23 mouse cellular contexts compared by ENCODE assay signal in the genomic region with DNA sequence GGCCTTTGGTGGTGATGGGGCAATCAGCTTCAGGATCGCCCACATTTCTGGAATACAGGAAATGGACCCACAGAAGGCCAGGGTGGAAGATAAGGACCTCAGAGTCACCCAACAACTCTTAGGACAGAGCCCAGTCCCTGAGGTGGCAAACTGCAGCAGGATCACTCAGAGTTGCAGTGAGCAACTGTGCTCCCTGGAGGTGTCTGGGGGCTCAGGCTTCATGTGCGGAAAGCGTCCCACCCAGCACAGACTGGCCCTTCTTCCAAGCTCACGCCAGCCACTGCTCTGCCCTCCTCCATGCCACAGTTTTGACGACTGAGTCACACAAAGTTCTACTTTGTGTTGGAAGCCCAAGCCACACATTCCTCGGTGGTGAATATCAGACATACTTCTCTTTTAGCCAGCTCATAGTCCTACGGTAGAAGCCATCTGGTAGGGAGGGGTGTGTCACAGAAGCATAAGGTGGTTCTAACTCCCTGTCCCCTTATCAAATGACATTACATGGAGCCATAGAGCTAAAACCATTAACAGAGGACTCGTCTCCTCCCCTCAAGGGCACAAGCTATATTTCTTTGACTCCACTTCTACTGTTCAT. TPM values are rescaled to one million over a fixed set of nuclear protein-coding genes. Genes with fewer than 3 reads are reported as not detected.
A peak's percentile ranks its signal among the peaks of the same experiment; 100 is the strongest.
DNase-seq lines count a peak whose midpoint lies in the region; ATAC-seq and TF ChIP-seq lines count a peak whose summit lies in the region.
"Had no signal": no experiment of that assay in that cellular context is flagged by ENCODE, and none has a peak within 500 bp of the region (broad histone marks: within the 10 kb centered on the region; RNA-seq: fewer than 3 reads in every experiment).

No protein-coding gene starts in this region.

- peaks cover 18 to 50% of the 10 kb centered on the region in 2 experiments for H3K4me1 ChIP-seq in heart, embryonic 14.5 days (ENCODE audit: control insufficient read depth in 2 of 2, insufficient read depth in 2 of 2, low read length in 2 of 2)
- peaks cover 9 to 20% of the 10 kb centered on the region in 2 experiments for H3K4me1 ChIP-seq in MEL (ENCODE audit: control insufficient read depth in 1 of 2, insufficient read depth in 2 of 2, low read length in 2 of 2)
- H3K4me1 ChIP-seq in hindbrain, embryonic 14.5 days (replicated peaks; ENCODE audit: control insufficient read depth, insufficient read depth, low read length): no peaks in the 10 kb centered on the region

- WGBS in heart, embryonic 14.5 days: 56% methylated on average over 8 of the region's 8 CpGs
- 87% methylated on average over 8 of the region's 8 CpGs for WGBS in hindbrain, embryonic 14.5 days

- H3K4me2 ChIP-seq in heart, embryonic 14.5 days (ENCODE audit: low read length): no peak overlapping the region
- H3K4me2 ChIP-seq in hindbrain, embryonic 14.5 days (replicated peaks): no peak overlapping the region
- H3K4me2 ChIP-seq: embryonic facial prominence, embryonic 13.5 days; hindbrain, embryonic 15.5 days; limb, embryonic 15.5 days; lung, embryonic 15.5 days; midbrain, embryonic 11.5 days had no signal

- no peak for TF ChIP-seq POLR2A in MEL (IDR thresholded peaks at IDR 0.05; ENCODE audit: control insufficient read depth in 1 of 2, insufficient read depth in 1 of 2, low read depth in 1 of 2, low read length in 2 of 2, poor library complexity in 1 of 2)

- no peak overlapping the region for H3K9ac ChIP-seq in heart, embryonic 14.5 days (ENCODE audit: low read length)
- H3K9ac ChIP-seq in MEL (ENCODE audit: control insufficient read depth, low read depth, low read length, poor library complexity, severe bottlenecking): no peak overlapping the region
- H3K9ac ChIP-seq in hindbrain, embryonic 14.5 days: no peak overlapping the region
- H3K9ac ChIP-seq: embryonic facial prominence, embryonic 13.5 days; hindbrain, embryonic 15.5 days; limb, embryonic 15.5 days; liver, embryonic 14.5 days; lung, embryonic 15.5 days had no signal

- no peaks in the 10 kb centered on the region for H3K79me2 ChIP-seq in MEL (ENCODE audit: control insufficient read depth, insufficient read depth, low read length, poor library complexity)

- peaks cover 21% of the 10 kb centered on the region; the same call in 1 of the 2 replicates for H3K36me3 ChIP-seq in heart, embryonic 14.5 days (ENCODE audit: control insufficient read depth, insufficient read depth, low read length)
- H3K36me3 ChIP-seq in MEL (ENCODE audit: control insufficient read depth in 1 of 2, insufficient read depth in 2 of 2, low read length in 2 of 2): peaks cover 0 to 14% of the 10 kb centered on the region in 2 experiments; a peak in 2 of 4 replicates
- no peaks in the 10 kb centered on the region for H3K36me3 ChIP-seq in hindbrain, embryonic 14.5 days (replicated peaks; ENCODE audit: control insufficient read depth, insufficient read depth)
- H3K36me3 ChIP-seq: hindbrain, embryonic 15.5 days had no signal

- no peak for DNase-seq in heart, adult 11 months
- peak; percentile 91 for DNase-seq in 3T3-L1 (ENCODE audit: low read depth, low spot score)
- peak; percentile 64 for DNase-seq in MEL (ENCODE audit: low read depth, low spot score)
- no peak for DNase-seq in hindbrain, embryonic 14.5 days (ENCODE audit: low spot score)
- no peak for DNase-seq in adrenal gland, postnatal 14 days
- DNase-seq: adrenal gland, adult 8-10 months; cerebellum, adult 2 months; gastrocnemius, postnatal 10 days; heart, postnatal 14 days; kidney, adult 9 months; thymus, adult 2 months; thymus, postnatal 4 days had no signal

- no peak overlapping the region for H3K4me3 ChIP-seq in heart, embryonic 14.5 days (ENCODE audit: control insufficient read depth in 1 of 2, insufficient read depth in 1 of 2, low read depth in 1 of 2, low read length in 2 of 2)
- no peak overlapping the region for H3K4me3 ChIP-seq in MEL (ENCODE audit: control insufficient read depth in 1 of 2, insufficient read depth in 1 of 2, low read depth in 2 of 2, low read length in 2 of 2)
- no peak overlapping the region for H3K4me3 ChIP-seq in hindbrain, embryonic 14.5 days (replicated peaks; ENCODE audit: low read length)
- H3K4me3 ChIP-seq: embryonic facial prominence, embryonic 13.5 days; hindbrain, embryonic 15.5 days; limb, embryonic 15.5 days; lung, embryonic 15.5 days had no signal

- no peak for ATAC-seq in heart, embryonic 14.5 days (ENCODE audit: insufficient number of reproducible peaks, insufficient read depth, low FRiP score, low read depth)
- peak; percentile 24; the same call in 1 of the 2 replicates for ATAC-seq in megakaryocyte progenitor cell, adult 5-6 weeks (replicated peaks; ENCODE audit: poor library complexity)
- no peak for ATAC-seq in hindbrain, embryonic 14.5 days (ENCODE audit: low FRiP score)
- ATAC-seq: activated CD4-positive, CD25-positive, alpha-beta regulatory T cell, adult 4 months; forebrain, embryonic 14.5 days had no signal

- no peak for TF ChIP-seq CTCF in MEL (IDR thresholded peaks at IDR 0.05 in 2 of 3, conservative IDR thresholded peaks at IDR 0.05 in 1 of 3; ENCODE audit: control insufficient read depth in 1 of 3, insufficient read depth in 1 of 3, low read depth in 2 of 3, low read length in 3 of 3, poor library complexity in 1 of 3, severe bottlenecking in 1 of 3)

- H3K9me3 ChIP-seq in heart, embryonic 14.5 days (ENCODE audit: control insufficient read depth, low read length): 0 out of 2 replicates have a peak, but pooled peaks cover 2% of the 10 kb centered on the region
- H3K9me3 ChIP-seq in MEL (replicated peaks; ENCODE audit: insufficient read depth, low read length): no peaks in the 10 kb centered on the region
- no peaks in the 10 kb centered on the region for H3K9me3 ChIP-seq in hindbrain, embryonic 14.5 days (ENCODE audit: control insufficient read depth, low read length)
- H3K9me3 ChIP-seq: embryonic facial prominence, embryonic 13.5 days; hindbrain, embryonic 15.5 days; limb, embryonic 15.5 days; lung, embryonic 15.5 days had no signal

- peak overlapping the region; percentile 61 to 66 for H3K27ac ChIP-seq in heart, embryonic 14.5 days (replicated peaks in 1 of 2; ENCODE audit: control insufficient read depth in 1 of 2, insufficient read depth in 1 of 2, low read depth in 2 of 2, low read length in 2 of 2)
- no peak overlapping the region for H3K27ac ChIP-seq in MEL (ENCODE audit: control insufficient read depth, low read depth, low read length)
- no peak overlapping the region for H3K27ac ChIP-seq in hindbrain, embryonic 14.5 days
- H3K27ac ChIP-seq: embryonic facial prominence, embryonic 13.5 days; hindbrain, embryonic 15.5 days; liver, embryonic 14.5 days; lung, embryonic 15.5 days; stomach, postnatal 0 days had no signal

- TF ChIP-seq EP300 in MEL (IDR thresholded peaks at IDR 0.05; ENCODE audit: low read depth in 1 of 2, low read length in 2 of 2): no peak

- no peak for TF ChIP-seq RAD21 in MEL (IDR thresholded peaks at IDR 0.05; ENCODE audit: low read depth, low read length)

- no peaks in the 10 kb centered on the region for H3K27me3 ChIP-seq in heart, embryonic 14.5 days (ENCODE audit: control insufficient read depth, insufficient read depth, low read length)
- H3K27me3 ChIP-seq in MEL (ENCODE audit: control insufficient read depth in 1 of 2, insufficient read depth in 2 of 2, low read length in 2 of 2): no peaks in the 10 kb centered on the region
- H3K27me3 ChIP-seq in hindbrain, embryonic 14.5 days (ENCODE audit: control insufficient read depth, insufficient read depth, low read length): no peaks in the 10 kb centered on the region
- H3K27me3 ChIP-seq: embryonic facial prominence, embryonic 13.5 days; hindbrain, embryonic 15.5 days; limb, embryonic 15.5 days; lung, embryonic 15.5 days had no signal

TF ChIP-seq in MEL, 35 proteins besides CTCF, POLR2A, EP300 and RAD21:
- TF ChIP-seq USF1 (IDR thresholded peaks at IDR 0.05; ENCODE audit: low read depth, low read length): no peak
TF ChIP-seq in MEL: peak in this region for 0.

RNA-seq across cellular contexts. Expression of gene Elk3, which starts 23.3 kb away (rescaled TPM):
- 42.8 and 46.5 TPM in 2 replicates for polyA plus RNA-seq in heart, embryonic 14.5 days (2014; fragmentation: Nextera tagmentation; extraction: Ambion mirVana)
- total RNA-seq in MEL (2012; rRNA removed): 0.65 and 1.0 TPM in 2 replicates
- polyA plus RNA-seq in MEL (2012; ENCODE audit: insufficient read depth in 1 of 2, insufficient read length in 2 of 2, low read depth in 1 of 2, low replicate concordance in 2 of 2, missing spikeins in 1 of 2): 1 to 10 TPM in 1 of 2 experiments, not detected in 1; 6.3 TPM
- 27.0 and 28.4 TPM in 2 replicates for total RNA-seq in megakaryocyte progenitor cell, adult 5-6 weeks (2015)
- total RNA-seq in megakaryocyte progenitor cell, adult 5-6 weeks (2017): 15.9 and 17.6 TPM in 2 replicates
- polyA plus RNA-seq in hindbrain, embryonic 14.5 days (2014; fragmentation: Nextera tagmentation; extraction: Ambion mirVana): 7.9 and 11.3 TPM in 2 replicates
- 50.4 and 58.0 TPM in 2 replicates for total RNA-seq in adrenal gland, postnatal 14 days (2021)

Comparison
In these comparisons a context has a peak if more than half of its experiments do, and no peak if none do; other contexts are left out.
1. H3K27ac ChIP-seq: peak in heart, embryonic 14.5 days (2 of 2); none in MEL (single experiment) and hindbrain, embryonic 14.5 days (single experiment).
2. DNase-seq: peak in 3T3-L1 (single experiment) and MEL (single experiment); none in heart, adult 11 months (single experiment), hindbrain, embryonic 14.5 days (single experiment) and adrenal gland, postnatal 14 days (single experiment).